9 mouse cellular contexts compared by ENCODE assay signal in the genomic region with DNA sequence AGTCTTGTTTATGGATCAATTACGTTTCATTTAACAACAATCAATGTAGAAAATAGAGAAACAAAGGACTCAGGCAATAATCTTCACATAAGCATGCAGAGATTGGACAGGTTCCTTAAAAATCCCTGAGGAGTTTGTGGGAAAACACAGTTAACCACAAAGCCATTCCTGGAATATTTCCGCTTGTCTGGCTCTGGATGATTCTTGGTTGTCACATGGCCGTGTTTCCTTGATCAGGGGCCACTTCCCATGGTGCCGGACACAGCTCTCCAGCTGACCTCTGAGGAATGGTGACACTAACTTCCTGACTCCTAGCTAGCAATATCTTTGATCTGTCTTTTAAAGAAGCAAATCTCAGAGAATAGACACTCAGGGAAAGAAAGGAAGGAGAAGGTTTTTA.
DNase-seq lines count a peak whose midpoint lies in the region; ATAC-seq and TF ChIP-seq lines count a peak whose summit lies in the region.
"Had no signal": no experiment of that assay in that cellular context is flagged by ENCODE, and none has a peak within 500 bp of the region (broad histone marks: within the 10 kb centered on the region; RNA-seq: fewer than 3 reads in every experiment).

No protein-coding gene starts in this region.

- H3K4me3 ChIP-seq in heart, postnatal 0 days (ENCODE audit: low read depth, low read length), result no peak overlapping the region
- no peak overlapping the region for H3K4me3 ChIP-seq in thymus, adult 2 months (ENCODE audit: control insufficient read depth, insufficient read depth, low read length)

- no peaks in the 10 kb centered on the region for H3K36me3 ChIP-seq in heart, postnatal 0 days (replicated peaks; ENCODE audit: control insufficient read depth, insufficient read depth, low read length)
- no peaks in the 10 kb centered on the region for H3K36me3 ChIP-seq in thymus, adult 2 months (ENCODE audit: control insufficient read depth, insufficient read depth, low read length)

- peak; percentile 3 for DNase-seq in left cerebral cortex, postnatal 4 days
- no peak for DNase-seq in left cerebral cortex, postnatal 14 days (ENCODE audit: low spot score in 2 of 2)
- DNase-seq in brain, embryonic 14.5 days (ENCODE audit: low read depth), result peak; percentile 48
- DNase-seq in heart, postnatal 0 days (ENCODE audit: low spot score), result peak; percentile 18
- DNase-seq in lung, postnatal 36 days, result peak; percentile 66
- DNase-seq in thymus, adult 2 months, result no peak
- no peak for DNase-seq in cerebellum, adult 9-10 months
- DNase-seq: cerebellum, adult 18-20 months had no signal

- H3K27ac ChIP-seq in heart, postnatal 0 days (ENCODE audit: low read depth), result no peak overlapping the region
- no peak overlapping the region for H3K27ac ChIP-seq in thymus, adult 2 months (ENCODE audit: control insufficient read depth, insufficient read depth, low read length)

- H3K27me3 ChIP-seq in heart, postnatal 0 days (ENCODE audit: control insufficient read depth, insufficient read depth, low read length), result no peaks in the 10 kb centered on the region
- no peaks in the 10 kb centered on the region for H3K27me3 ChIP-seq in thymus, adult 2 months (ENCODE audit: control insufficient read depth, insufficient read depth, low read length)

- no peak overlapping the region for H3K4me2 ChIP-seq in heart, postnatal 0 days (ENCODE audit: low read depth, low read length)

- H3K4me1 ChIP-seq in heart, postnatal 0 days (ENCODE audit: control insufficient read depth, insufficient read depth), result no peaks in the 10 kb centered on the region
- no peaks in the 10 kb centered on the region for H3K4me1 ChIP-seq in thymus, adult 2 months (replicated peaks; ENCODE audit: control insufficient read depth, insufficient read depth, low read length)

- no peaks in the 10 kb centered on the region for H3K9me3 ChIP-seq in heart, postnatal 0 days (replicated peaks; ENCODE audit: control insufficient read depth, low read length)

- no peak for TF ChIP-seq POLR2A in brain, embryonic 14.5 days (IDR thresholded peaks at IDR 0.05; ENCODE audit: borderline replicate concordance, extremely low read depth, insufficient read depth, insufficient read length, poor library complexity, severe bottlenecking)
- no peak for TF ChIP-seq POLR2A in thymus, adult 2 months (IDR thresholded peaks at IDR 0.05; ENCODE audit: control insufficient read depth, extremely low read depth, insufficient read depth, low read length, poor library complexity)

- TF ChIP-seq EP300 in heart, postnatal 0 days (IDR thresholded peaks at IDR 0.05; ENCODE audit: low read depth), result no peak

- no peak for TF ChIP-seq CTCF in brain, embryonic 14.5 days (IDR thresholded peaks at IDR 0.05; ENCODE audit: borderline replicate concordance, extremely low read depth, insufficient read depth, insufficient read length)
- TF ChIP-seq CTCF in heart, postnatal 0 days (IDR thresholded peaks at IDR 0.05; ENCODE audit: low read depth), result no peak
- TF ChIP-seq CTCF in thymus, adult 2 months (IDR thresholded peaks at IDR 0.05; ENCODE audit: borderline replicate concordance, control insufficient read depth, extremely low read depth, insufficient read depth, low read length, poor library complexity), result no peak

- ATAC-seq in heart, postnatal 0 days (ENCODE audit: insufficient read depth, low read depth), result peak; percentile 47; the same call in 1 of the 2 replicates
- ATAC-seq in granulocyte monocyte progenitor cell, adult 5-6 weeks (replicated peaks; ENCODE audit: poor library complexity, severe bottlenecking), result no peak

- intact Hi-C loops in left cerebral cortex, postnatal 4 days (cut with DNase I), result no loop called here
- intact Hi-C loops in left cerebral cortex, postnatal 14 days (cut with DNase I), result no loop called here

- 33% methylated on average over 4 of the region's 4 CpGs for WGBS in heart, postnatal 0 days
- 91% methylated on average over 4 of the region's 4 CpGs for WGBS in thymus, adult 2 months

- H3K9ac ChIP-seq in heart, postnatal 0 days (replicated peaks; ENCODE audit: low read depth, low read length), result no peak overlapping the region

Comparison
In these comparisons a context has a peak if more than half of its experiments do, and no peak if none do; other contexts are left out.
1. DNase-seq: peak in left cerebral cortex, postnatal 4 days (single experiment), brain, embryonic 14.5 days (single experiment), heart, postnatal 0 days (single experiment) and lung, postnatal 36 days (single experiment); none in left cerebral cortex, postnatal 14 days (0 of 2), thymus, adult 2 months (single experiment) and cerebellum, adult 9-10 months (single experiment).